Mouse (Mus musculus) heart, adult 2 months (tissue): ENCODE measurements at regions not wholly inside any gene's neighbourhood (a gene's known extent, or its start where the extent isn't known, plus 50 kb on each side); places are given as distances from the start of the nearest gene placed in this dataset.

Experiments
- CTCF ChIP-seq: fragments of 200-600 bp; IDR thresholded peaks from 2 replicates; pipeline ENCODE4 v1.8.1; 2022; ENCODE audit warnings: antibody characterized with exemption, mild to moderate bottlenecking, moderate library complexity
- POLR2A ChIP-seq: fragments of 200-500 bp; IDR thresholded peaks from 2 replicates; pipeline ENCODE4 v1.6.1; 2011; ENCODE audit warnings: mild to moderate bottlenecking, low read depth, low read length, control low read depth; ENCODE audit not compliant: insufficient read depth

DNA sequence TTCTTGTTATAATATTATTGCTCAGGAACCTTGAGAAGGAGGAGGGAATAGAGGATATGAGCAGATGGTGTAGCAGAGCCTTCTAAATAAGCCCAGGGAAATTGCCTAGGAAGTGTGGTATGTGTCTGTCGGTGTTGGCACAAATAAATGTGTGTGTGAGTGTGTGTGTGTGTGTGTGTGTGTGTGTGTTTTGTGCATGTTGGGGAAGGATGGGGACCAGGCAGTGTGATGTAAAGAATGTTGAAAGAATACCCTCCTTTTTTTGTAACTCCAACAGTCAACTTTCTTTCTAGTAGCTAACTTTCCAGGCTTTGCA lies 115.7 kb upstream of the 4930583I09Rik start:
- TF ChIP-seq CTCF (no peak), POLR2A (no peak)
